Mouse (Mus musculus) hematopoietic stem cell, adult 5-6 weeks (primary cell): ENCODE measurements around the gene Cadps2. TPM values are rescaled to one million over a fixed set of nuclear protein-coding genes. Genes with fewer than 3 reads are reported as not detected.

Source experiments
- ATAC-seq, 2 experiments: fragments of 125-278 bp in 1 of 2; replicated peaks in 1 of 2; 2 replicates each; pipeline ENCODE4 v1.8.0; 2016 to 2017; ENCODE audit warnings: inconsistent platforms in 2 of 2, mild to moderate bottlenecking in 2 of 2, moderate number of reproducible peaks in 2 of 2, low read depth in 1 of 2, moderate TSS enrichment in 1 of 2; ENCODE audit not compliant: low FRiP score in 2 of 2, poor library complexity in 2 of 2, severe bottlenecking in 2 of 2, insufficient read depth in 1 of 2, low TSS enrichment in 1 of 2
- total RNA-seq: library from RNA; stranded (forward); fragments of 172-1452, 232-1000 nt; gene quantifications from 2 replicates; pipeline ENCODE4 v1.2.3, GENCODE M21; 2017

The Cadps2 gene
- 17.5 and 21.3 TPM in 2 replicates for total RNA-seq

DNA sequence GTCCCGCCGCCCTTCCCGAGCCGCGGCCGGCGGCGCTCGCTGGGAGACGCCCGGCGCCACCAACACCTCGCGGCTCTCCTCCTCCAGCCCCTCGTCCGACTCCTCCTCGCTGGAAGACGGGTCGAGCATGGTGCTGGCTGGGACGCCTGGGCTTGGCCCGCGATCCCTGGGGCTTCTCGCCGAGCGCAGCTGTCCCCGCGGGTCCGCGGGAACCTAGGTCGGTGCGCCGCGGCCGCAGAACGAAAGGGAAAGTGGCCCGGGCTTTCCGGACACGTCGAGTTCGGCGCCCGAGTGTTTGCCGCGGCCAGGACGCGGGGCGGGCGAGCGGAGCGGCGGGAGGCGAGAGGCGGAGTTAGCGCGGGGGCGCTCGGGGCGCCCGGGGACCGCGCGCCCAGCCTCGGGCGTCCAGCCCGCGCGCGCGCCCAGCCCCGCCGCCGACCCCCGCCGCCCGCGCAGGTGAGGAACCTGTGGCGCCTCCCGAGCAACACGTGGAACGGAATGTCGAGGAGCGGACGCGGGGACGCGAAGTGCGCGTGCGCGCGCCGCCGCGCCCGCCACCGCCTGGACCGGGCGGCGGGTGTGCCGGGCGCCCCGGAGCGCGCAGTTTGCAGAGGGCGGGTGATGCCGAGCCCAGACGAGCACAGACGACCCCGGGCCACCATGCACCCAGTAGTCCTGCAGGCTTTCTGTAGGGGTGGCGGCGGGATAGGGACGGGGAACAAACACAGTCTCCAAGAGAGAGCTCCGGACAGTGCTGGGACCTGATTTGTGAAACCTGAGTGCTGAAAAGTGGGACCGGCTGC, at the start of gene Cadps2:
Gene Cadps2 (minus strand): TSS at position 413 of the 803 bp plus-strand sequence.
- ATAC-seq = peak; percentile 43 to 59

DNA sequence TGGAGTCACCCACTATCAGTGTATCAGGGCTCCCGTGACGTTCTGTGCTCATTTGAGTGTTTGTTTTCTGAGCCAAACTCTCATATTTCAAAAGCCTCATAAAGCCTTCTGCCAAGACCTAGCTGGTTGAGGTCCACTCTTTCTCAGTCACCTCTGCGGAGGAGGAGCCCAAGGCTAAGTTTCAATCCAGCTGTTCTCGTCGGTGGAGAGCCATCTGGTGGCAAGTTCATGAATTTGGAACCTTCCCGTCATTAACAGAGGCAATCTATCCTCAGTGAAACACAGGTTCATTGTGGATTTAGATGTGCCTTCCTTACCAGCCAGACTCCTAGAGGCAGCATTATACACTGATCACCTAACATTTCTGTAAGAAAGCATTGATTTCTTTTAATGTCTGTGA, 47.2 kb upstream of the Cadps2 start:
- ATAC-seq = peak; percentile 87 to 94

- no peak for ATAC-seq
Observed at GRCm38 (mm10) chr6:23876765-23877408, 37.7 kb upstream of the Cadps2 start.

DNA sequence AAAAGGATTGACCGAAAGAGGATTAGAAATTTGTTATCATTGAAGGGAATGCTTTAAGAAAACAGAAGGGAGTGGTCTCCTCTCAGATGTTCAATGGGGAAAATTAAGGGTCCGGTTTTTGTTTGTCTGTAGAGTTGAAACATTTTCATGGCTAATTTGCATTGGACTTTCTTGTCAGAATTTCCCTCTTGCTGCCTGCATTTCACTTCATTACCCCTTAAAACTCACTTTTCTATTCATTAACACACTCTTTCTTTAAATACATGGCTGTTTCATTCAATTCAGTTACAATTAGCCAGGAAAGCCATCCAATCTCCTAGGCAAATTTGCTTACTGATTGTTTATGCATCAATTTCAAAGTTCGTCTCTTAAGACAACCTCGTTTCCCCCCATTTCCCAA, 37.1 kb upstream of the Cadps2 start:
- no peak for ATAC-seq

DNA sequence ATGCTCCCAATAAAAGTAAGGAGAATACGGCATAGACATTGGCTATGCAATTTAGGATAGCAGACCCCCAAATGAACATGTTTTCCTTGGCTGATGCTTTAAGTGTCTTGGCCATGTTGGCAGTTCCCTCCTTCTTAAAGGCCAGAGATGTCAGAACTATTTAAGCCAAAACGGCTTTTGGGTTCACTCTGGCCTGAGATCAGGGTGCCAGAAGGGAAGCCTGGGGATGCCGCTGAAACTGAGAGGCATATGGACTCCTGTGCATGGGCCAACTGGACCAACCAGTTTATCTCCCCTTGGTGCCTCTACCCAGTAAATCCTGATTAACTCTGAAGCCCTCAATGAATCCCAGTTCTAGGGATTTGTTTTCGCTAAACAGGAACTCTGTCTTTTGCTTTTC, 34.6 kb upstream of the Cadps2 start:
- ATAC-seq = no peak

DNA sequence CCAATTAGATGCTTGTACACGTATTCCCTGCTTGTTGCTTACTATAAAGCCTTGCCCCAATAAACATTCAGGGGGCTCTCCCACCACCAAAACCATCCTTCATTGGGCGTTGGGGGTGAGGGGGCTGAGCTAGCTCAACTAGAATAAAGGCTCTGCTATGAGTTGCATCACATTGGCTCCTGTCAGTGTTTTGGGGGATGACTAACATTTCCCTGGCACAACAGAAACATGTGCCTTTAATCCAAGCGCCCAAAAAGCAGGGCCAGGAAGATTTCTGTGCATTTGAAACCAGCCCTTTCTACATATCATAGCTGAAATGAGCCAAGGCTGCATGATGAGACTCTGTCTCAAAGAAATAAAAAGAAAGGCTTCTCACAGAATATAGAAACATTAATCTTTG, 34.0 kb upstream of the Cadps2 start:
- no peak for ATAC-seq

- ATAC-seq = no peak
Observed at GRCm38 (mm10) chr6:23869971-23870370, 30.8 kb upstream of the Cadps2 start.

- ATAC-seq = no peak
Observed at GRCm38 (mm10) chr6:23866298-23866697, 27.1 kb upstream of the Cadps2 start.

- no peak for ATAC-seq
Observed at GRCm38 (mm10) chr6:23853464-23853863, 14.2 kb upstream of the Cadps2 start.

DNA sequence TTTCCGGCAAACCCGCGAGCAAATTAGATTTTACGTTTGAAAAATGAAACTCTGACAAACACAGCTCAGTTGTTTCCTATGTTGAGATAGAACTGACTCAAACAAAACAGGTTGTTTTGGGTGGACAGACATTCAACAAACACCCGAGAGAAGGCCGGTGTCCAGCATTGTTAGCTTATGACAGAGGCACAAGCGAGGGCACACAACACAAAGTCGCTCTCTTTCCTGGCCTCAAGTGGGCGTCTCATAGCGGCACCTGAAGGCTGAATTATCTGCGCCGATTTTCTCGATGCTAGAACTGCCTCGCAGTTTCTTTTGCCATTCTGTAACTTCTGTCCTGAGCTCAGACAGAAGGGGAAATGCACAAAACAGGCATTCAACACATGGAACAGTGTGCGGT, 780 bp upstream of the Cadps2 start:
- ATAC-seq = peak; percentile 54; a peak in 3 of 4 replicates

GRCm38 (mm10) chr6:23838401-23839008, 716 bp downstream of the Cadps2 start:
- ATAC-seq = peak; percentile 19 to 35; a peak in 3 of 4 replicates

GRCm38 (mm10) chr6:23837631-23838030, 1.6 kb downstream of the Cadps2 start:
- no peak for ATAC-seq

DNA sequence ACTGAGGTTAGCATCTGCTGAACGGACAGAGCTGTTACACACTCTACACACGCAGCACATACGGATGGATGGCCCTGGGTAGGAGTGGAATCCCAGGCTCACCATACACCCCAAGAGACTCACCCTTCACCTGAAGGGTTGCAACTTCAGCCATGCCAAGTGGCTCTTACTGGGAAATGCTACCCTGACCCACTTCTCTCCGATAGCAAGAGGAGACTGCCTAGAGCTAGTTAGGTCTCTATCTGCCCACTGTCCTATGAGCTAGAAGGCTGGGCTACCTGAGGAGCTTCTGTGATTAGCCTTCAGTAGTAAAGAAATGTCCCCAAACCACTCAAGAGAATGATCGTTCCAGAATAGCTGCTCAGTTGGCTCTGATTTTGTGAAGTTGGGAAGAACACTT, 2.1 kb downstream of the Cadps2 start:
- no peak for ATAC-seq

DNA sequence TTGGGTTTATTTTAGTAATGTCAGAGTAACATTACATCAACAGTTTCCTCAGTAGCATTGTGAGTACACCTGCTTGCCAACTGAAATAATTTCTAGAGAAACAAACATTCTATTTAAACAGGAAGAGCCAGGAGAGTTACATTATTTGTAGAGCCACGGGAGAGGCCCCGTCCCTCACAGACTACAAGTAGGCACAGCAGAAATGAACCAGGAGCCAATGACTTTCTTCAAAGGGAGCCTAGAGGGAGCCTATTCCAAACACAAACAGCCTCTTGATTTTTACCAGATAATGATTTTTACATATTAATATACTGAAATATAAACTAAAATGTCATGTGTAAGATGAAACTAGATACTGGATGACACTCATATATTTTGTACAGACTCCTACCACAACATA, 2.5 kb downstream of the Cadps2 start:
- ATAC-seq = no peak

GRCm38 (mm10) chr6:23835552-23835951, 3.7 kb downstream of the Cadps2 start:
- ATAC-seq = no peak

DNA sequence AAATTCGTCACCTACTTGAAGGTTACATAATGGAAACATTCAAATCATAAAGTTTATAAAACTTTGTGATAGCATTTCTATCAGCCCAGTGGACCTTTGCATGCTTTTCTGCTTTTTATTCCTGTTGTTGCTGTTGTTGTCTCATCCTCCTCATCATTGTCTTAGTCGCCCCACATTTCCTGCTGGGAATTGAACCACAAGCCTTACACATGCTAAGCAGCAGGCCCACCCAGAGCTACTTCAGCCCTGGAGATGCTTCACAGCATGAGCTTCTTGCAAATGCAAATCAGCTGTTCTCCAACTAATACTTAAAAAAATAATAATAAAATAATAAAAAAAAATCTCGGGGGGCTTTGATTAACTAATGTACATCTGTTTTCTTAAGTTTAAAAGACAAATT, 8.5 kb downstream of the Cadps2 start:
- no peak for ATAC-seq

GRCm38 (mm10) chr6:23829338-23829737, 9.9 kb downstream of the Cadps2 start:
- ATAC-seq = no peak

DNA sequence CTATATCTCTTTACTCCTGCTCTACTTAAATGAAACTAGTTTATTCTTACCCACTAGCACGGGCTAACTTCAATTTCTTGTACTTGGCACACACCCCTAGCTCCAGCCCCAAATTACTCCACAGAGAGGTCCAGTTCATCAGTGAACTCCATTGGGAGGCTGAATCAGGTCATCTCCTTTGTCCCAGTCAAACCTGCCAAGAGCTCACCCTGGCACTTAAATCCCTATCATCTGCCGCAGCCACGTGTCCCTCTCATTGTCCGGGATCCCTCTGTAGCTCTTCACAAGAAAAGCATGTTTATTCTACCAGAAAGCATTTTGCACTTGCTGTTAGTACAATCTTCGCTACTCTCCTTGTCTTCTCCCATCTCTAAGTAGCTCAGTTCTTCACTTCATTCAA, 17.4 kb downstream of the Cadps2 start:
- no peak for ATAC-seq
